Mouse (Mus musculus): ENCODE results near the gene Alox15.
"Not testable (repeated sequence)": the region's sequence is repeated elsewhere in the genome, so short reads cannot be mapped to it uniquely, and the experiment has no call there.

Gene Alox15

DNA sequence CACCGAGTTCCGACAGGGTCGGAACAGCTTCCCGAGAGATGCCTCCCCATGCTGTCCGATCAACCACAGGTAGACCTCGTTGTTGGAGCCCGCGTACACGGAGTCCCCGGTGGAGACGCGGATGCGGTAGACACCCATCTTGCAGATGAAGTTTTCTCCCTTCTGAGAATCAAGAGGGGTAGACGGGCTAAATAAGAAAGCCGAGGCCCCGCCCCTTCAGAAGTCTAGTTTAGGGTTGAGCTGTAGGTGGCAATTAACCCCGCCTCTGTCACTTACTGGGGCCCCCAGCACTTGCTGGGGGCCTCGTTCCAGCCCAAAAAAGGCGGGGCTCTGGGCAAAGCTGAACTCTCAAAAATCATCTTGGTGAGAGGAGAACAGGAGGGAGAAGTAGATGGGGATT is at the start of gene Alox15:
Gene Alox15, minus strand, starts transcription at position 164 of the 400 bp plus-strand sequence.
- DNase-seq = peak; percentile 58

DNA sequence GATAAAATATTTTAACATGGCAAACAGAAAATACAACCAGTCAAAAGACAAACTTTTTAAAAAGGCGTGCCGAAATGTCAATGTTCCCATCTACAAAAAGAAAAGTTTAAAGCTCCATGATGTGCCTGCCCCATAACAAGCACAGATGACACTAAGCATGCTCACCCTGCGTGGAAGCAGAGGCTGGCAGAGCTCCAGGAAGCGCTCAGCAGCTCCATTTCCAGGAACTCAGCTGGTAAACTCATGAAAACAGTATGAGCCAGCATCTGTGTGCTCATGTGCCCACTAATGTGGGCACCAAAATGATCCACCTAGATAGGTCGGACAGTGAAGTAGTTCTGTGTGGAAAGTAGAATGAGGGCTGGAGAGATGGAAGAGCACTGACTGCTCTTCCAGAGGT is 37.6 kb upstream of the Alox15 start:
- no peak for DNase-seq

DNA sequence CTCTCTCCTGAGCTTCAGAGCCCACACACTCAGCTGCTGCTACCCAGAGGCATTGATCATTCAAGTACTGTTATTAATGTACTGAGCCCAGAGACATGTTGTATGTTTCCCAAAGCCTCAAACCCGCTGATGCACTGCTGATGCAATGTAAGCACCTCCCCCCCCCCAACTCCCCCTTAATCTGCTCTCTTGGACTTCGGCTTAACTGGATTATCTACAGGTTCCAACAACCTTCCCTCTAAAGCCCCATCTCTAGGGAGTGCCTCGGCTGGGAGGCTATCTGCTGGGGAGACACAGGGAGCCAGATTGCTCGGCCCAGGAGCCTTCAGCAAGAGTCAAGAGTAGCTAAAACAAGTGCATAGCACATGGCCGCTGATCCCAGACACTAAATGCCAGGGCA is 35.6 kb upstream of the Alox15 start:
- DNase-seq = no peak

DNA sequence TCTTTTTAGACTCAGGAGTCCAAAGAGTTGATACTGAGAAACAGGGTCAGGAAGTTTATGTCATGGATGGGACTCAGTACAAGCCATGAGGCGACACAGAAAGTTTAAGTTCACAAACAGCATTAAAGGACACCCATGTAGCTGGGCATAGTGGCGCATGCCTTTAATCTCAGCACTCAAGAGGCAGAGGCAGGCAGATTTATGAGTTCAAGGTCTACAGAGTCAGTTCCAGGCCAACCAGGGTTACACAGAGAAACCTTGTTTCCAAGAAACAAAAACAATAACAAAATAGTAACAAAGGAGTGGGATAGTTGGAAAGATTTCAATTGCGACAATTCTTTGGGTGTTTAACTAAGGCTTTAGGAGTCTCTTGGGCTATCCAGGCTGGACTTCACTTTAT is 32.3 kb upstream of the Alox15 start:
- DNase-seq = no peak

- DNase-seq = no peak
Measured at GRCm38 (mm10) chr11:70381330-70381729, 29.5 kb upstream of the Alox15 start.

DNA sequence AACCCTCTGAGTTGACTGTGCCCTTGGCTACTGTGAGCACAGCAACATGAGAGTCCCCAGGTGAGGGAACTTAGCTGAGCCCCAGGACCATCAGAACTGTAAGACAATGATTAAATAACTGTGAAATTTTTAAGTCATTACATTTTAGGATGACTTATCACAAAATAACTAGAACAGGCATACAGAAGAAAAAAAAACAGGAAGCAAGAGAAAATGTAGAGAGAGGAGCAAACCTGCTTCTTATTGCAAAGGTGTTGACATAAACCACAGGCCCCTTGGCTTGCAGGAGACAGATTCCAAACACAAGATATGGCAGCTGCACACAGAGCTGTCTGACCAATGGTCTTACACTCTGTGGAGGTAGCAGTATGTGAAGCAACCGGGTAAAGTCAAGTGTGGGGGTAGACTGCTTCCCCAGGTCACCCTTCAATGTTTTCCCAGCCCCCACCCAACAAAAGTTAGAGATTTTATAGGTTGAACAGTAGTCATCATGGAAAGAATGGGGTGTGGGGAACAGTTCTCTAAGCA is 28.7 kb upstream of the Alox15 start:
- no peak for DNase-seq

- no peak for DNase-seq
Measured at GRCm38 (mm10) chr11:70376054-70376453, 24.2 kb upstream of the Alox15 start.

DNA sequence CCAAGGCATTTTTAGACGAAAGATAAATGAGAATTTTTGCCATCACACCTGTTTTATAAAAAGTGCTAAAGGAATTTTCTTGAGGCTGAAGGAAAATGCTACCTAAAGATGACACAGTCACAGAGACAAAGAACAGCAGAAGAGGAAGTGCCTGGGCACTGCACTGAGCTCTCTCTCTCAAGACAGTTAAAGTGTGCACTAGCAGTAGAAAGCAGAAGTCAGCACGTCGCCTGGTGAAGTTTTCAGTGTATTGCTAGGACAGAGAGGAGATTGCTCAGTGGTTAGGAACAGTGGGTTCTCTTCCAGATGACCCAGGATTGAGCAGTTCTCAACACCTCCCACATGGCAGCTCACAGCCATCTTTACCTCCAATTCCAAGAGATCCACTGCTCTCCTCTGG is 22.5 kb upstream of the Alox15 start:
- no peak for DNase-seq

DNA sequence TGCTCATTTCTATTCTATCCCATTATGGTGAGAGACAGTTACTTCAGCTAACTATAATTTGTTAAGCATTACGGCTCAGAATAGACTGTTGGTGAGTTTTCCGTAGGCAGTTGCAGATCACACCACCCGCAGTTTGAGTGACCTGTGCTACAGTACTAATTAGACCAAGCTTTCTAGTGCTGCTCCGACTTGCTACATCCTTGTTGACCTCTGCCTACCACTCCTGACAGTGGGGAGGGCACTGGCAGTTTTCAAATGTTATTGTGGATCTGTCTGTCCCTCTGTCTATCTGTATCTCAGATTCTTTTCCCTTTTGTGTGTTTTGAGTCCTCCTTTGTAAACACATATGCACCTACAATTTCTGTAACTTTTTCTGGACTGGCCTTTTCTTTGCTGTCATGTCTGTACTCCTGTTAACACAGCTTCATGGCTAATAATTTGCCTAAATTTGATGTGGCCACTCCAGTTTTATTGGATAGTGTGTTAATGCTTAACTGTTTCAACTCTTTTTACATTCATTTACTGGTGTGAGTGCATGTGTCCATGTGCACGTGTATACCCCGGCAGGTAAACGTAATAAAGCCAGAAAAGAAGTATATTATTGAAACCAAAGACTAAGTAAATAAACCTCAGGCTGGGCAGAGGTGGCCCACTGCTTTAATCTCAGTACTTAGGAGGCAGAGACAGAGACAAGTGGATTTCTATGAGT is 21.2 kb upstream of the Alox15 start:
- DNase-seq = no peak

- no peak for DNase-seq
Measured at GRCm38 (mm10) chr11:70372396-70372795, 20.6 kb upstream of the Alox15 start.

- not testable (repeated sequence) for DNase-seq
Measured at GRCm38 (mm10) chr11:70368626-70369025, 16.8 kb upstream of the Alox15 start.

- DNase-seq = not testable (repeated sequence)
Measured at GRCm38 (mm10) chr11:70367701-70368100, 15.9 kb upstream of the Alox15 start.

GRCm38 (mm10) chr11:70348630-70349029 is 3.2 kb downstream of the Alox15 start:
- DNase-seq = no peak

GRCm38 (mm10) chr11:70347861-70348260 is 4.0 kb downstream of the Alox15 start:
- no peak for DNase-seq

DNA sequence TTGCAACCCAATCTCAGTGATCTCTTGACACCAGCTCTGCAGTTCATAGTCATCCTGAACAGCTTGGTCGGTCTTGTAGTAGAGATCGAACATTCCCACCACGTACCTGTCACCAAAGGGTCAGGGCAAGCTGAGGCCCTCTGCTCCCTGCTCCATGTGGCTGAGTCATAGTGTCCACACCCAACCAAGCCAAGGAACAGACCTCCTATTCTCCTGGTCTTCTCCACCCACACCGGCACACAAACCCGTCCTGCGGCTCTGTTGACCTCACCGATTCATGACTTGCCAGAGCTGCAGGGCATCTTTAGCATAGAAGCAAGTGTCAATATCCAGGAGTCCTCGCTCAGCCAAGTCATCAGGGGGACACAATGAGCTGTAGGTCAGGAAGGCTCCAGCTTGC is 6.3 kb downstream of the Alox15 start:
- DNase-seq = no peak

DNA sequence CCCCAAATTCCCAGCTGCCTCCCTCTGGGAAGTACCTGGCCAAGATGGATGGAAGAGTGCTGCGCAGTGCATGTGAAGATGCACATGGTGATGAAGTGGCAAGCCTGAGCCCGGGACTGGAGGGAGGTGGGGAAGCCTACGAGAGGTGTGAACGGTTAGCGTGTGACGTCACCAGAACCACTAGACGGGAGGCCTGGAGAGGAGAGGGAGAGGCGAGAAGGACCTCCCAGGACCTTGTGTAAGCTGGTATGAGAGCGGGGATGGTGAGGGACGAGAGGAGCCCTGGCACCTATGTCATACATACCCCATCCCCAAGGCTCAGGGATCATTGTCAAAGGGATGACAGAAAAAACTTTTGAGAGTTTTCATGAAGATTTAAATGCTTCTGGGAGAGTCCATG is 6.8 kb downstream of the Alox15 start:
- no peak for DNase-seq

GRCm38 (mm10) chr11:70339481-70339880 is 12.3 kb downstream of the Alox15 start:
- no peak for DNase-seq

GRCm38 (mm10) chr11:70334477-70334876 is 17.4 kb downstream of the Alox15 start:
- DNase-seq = peak; percentile 77

DNA sequence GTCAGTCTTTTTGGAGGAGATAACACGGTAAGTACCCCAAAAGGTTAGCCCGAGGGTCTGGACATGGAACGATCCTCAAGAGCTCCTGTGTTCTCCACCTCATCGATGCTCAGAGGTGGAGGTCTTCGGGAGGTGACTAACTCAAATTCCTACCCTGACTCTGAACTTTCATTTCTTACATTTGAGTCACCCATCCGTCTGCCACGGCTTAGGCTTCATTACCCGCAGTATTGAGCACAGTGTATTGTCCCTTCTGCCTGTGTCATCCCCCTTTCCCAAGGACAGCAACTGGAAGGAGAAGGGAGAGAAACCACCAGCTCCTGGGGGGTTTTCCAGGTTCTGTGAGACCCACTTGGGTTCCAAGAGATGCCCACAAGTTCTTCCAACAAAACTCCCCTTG is 27.1 kb downstream of the Alox15 start:
- DNase-seq = no peak

- no peak for DNase-seq
Measured at GRCm38 (mm10) chr11:70322528-70322927, 29.3 kb downstream of the Alox15 start, which contains the start of gene Alox12e. Gene Alox12e (minus strand): TSS chr11:70322628.

DNA sequence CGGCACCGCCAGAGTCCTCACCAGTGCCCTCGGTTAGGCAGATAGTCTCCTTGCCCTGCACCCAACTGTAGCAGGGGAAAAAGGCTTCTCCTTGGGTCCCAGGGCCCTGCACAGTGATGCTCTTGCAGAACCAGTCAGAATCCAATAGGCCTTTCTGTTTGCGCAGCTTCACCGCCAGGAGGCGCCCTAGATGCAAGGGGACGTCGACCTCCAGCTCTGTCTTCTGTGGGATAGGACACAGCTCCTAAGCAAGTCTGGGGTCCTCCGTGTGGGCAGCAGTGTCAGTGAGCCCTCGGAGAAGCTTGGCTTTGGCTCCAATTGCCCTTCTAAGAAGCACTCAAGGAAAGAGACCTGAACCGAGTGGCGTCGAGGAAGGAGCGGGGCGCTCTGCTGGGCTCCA is 30.2 kb downstream of the Alox15 start:
- peak; percentile 73 for DNase-seq

DNA sequence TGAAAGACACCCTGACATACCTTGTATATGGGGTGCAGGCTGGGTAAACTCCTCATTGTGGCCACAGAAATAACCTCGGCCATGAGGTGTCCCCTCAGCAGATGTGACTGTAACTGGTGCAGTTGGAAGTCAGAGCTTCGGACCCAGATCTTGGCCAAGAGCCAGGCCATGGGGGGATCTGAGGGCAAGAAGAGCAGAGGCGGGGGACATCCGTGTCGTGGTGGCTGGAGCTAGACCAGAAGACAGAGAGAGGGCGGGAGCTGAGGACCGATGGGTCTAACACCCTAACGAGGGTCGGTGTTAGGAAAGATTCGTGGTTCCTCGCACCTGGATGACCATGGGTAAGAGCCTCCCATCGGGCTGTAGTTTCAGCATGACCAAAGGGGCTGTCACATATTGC is 32.2 kb downstream of the Alox15 start:
- DNase-seq = no peak

DNA sequence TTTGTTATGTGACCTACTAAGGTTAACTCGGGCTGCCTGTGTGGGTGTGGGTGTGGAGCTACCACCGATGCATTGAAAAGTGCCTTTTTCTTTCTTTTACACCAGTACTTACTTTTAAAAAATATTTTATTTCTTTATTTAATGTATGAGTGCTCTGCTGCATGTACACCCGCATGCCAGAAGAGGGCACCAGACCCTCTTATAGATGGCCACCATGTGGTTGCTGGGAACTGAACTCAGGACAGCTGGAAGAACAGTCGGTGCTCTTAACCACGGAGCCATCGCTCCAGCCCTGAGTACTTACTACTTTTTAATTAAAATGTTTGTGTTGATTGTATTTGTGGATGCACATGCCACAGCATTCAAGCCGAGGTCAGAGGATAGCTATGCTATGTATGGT is 38.0 kb downstream of the Alox15 start:
- DNase-seq = peak; percentile 50

DNA sequence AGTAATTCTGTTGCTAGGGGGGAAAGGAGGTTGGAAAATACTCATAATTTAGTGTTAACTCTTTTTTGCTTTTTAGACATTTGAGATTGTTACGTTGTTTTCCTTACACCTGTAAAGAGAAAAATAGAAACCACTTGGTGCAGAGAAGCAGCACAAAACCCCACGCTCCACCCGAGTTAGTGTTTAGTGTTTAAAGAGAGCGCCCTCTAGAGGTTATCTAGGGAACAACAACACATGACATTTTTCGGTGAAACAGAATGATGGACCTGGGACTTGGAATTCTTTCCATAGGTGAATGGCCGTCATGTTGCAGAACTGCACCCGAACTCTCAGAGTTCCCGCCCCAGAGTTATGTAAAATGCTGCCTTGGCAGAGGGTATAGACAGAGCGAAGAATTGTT is 42.5 kb downstream of the Alox15 start:
- DNase-seq = peak; percentile 78

DNA sequence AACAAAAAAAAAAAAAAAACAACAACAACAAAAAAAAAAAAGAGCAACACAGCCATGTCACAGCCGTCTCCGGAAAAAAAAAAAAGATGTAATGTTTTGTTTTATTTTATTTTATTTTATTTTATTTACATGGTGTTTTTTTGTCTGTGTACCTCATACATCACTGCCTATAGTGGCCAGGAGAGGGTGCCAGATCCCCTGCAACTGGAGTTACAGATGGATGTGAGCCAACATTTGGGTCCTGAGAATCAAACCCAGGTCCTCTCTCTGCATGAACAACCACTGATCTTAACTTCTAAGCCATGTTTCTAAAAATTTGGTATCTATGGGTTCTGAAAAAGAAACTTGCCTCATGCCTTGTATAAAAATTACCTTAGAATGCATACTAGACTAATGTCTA is 43.5 kb downstream of the Alox15 start:
- peak; percentile 59 for DNase-seq

Data from thymus, postnatal 14 days (tissue).